Mouse (Mus musculus): ENCODE measurements around the gene Nfkbie. TPM values are rescaled to one million over a fixed set of nuclear protein-coding genes. Genes with fewer than 3 reads are reported as not detected.

Gene Nfkbie
- polyA plus RNA-seq, 1 experiment from 2014 or later = 3.5 TPM

DNA sequence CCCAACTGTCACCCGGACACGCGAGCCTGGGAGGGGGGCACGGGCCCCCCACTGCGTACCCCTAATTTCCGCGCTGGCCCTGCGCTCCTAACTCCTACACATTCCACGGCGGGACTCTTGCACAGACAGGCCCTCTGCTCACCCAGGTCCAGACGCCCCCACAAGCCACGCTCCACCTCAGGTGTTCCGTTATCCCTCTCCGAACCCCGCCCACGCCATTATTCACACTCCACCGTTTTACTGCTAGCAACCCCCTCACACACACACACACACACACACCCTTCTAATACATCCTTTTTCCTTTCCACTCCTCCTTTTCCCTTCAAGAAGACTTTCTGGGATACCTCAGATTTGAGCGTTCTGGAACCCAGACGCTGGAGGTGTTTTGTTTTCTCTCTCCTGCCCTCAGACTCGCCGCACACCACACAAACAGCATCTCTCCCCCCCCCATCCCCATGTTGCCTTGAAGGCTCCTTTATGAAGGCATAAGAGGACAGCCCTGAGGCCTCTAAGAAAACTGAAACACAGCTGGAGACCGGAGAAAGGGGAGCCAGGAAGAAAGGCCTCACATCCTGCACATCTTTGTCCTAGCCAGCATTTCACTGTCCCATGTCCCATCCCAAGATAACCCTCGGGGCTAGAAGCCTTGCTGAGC lies 40.4 kb downstream of the Nfkbie start:
- Histone ChIP-seq H3K9ac (replicated peaks; ENCODE audit: low read length) (peak overlapping the region; percentile 56), H3K9me3 (replicated peaks; ENCODE audit: control insufficient read depth, low read length) (no peaks in the 10 kb centered on the region), H3K4me3 (ENCODE audit: low read depth, low read length) (peak overlapping the region; percentile 47), H3K36me3 (replicated peaks; ENCODE audit: control insufficient read depth, insufficient read depth, low read depth, low read length) (no peaks in the 10 kb centered on the region), H3K27me3 (ENCODE audit: control insufficient read depth, insufficient read depth, low read length) (peaks cover 6% of the 10 kb centered on the region), H3K27ac (replicated peaks; ENCODE audit: low read depth, low read length) (no peak overlapping the region), H3K4me1 (ENCODE audit: control insufficient read depth, insufficient read depth, low read length) (peaks cover 15% of the 10 kb centered on the region), H3K4me2 (ENCODE audit: low read depth, low read length) (peak overlapping the region; percentile 93)
- no peak for ATAC-seq (replicated peaks; ENCODE audit: insufficient number of reproducible peaks, low FRiP score, low TSS enrichment, low read depth)
- 3% methylated on average over 23 of the region's 23 CpGs for WGBS
- DNase-seq (ENCODE audit: low spot score) = no peak

DNA sequence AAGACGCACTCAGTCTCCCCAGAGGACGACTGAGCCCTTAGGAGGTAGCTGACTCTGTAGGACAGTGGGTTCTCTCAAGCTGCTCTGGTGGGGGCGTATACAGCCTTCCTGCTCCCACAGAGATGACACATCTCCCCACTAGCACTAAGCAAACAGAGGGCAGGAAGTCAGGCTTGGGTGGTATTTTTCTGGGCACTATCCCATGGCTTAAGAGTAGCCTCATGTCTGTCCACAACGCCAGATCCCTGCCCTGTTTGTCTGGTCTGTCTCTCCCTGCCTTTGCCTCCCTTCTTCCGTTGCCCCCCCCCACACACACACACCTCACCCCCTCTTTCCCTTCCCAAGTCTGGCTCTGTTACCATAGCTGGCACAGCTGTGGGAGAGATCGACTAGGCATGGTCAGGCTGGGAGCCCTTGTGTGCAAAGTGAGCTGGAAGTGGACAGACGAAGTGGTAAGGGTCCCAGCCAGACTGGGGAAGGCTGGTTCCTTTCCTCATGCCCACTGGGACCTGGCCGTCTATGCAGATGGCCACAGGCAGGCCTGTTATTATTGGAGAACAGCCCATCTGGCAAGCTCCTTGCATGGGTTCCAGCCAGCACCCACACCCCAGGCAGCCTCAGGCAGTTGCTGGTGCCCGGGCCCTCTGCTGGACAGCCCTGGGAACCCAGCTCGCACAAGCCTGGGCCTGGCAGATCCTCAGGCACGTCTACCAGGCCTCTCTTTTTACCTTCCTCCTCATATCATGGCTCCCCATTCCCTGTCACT lies 41.3 kb downstream of the Nfkbie start:
- ATAC-seq (replicated peaks; ENCODE audit: insufficient number of reproducible peaks, low FRiP score, low TSS enrichment, low read depth) (no peak), DNase-seq (ENCODE audit: low spot score) (no peak)
- no peaks in the 10 kb centered on the region for H3K36me3 ChIP-seq (replicated peaks; ENCODE audit: control insufficient read depth, insufficient read depth, low read depth, low read length)
- no peak overlapping the region for H3K27ac ChIP-seq (replicated peaks; ENCODE audit: low read depth, low read length)
- H3K9me3 ChIP-seq (replicated peaks; ENCODE audit: control insufficient read depth, low read length) = no peaks in the 10 kb centered on the region
- H3K4me2 ChIP-seq (ENCODE audit: low read depth, low read length) = no peak overlapping the region
- no peak overlapping the region for H3K9ac ChIP-seq (replicated peaks; ENCODE audit: low read length)
- 22% methylated on average over 11 of the region's 11 CpGs for WGBS
- peaks cover 10% of the 10 kb centered on the region for H3K27me3 ChIP-seq (ENCODE audit: control insufficient read depth, insufficient read depth, low read length)
- no peak overlapping the region for H3K4me3 ChIP-seq (ENCODE audit: low read depth, low read length)
- peaks cover 20% of the 10 kb centered on the region for H3K4me1 ChIP-seq (ENCODE audit: control insufficient read depth, insufficient read depth, low read length)

DNA sequence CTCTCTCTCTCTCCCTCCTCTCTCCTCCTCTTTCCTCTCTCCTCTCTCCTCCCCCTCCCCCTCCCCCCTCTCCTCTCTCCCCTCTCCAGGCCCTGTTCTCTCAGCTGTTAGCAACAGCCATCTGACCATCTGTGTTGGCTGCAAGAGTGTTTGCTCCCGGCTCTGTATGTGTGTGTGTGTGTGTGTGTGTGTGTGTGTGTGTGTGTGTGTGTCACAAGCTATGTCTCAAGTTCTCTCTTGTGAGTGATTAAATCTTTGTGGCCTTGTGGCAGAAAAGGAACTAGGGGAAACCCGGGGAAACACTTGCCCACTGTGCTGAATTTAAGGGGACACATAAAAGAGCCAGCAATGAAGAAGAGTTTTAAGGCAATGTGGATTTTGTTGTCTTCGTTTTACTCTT lies 42.3 kb downstream of the Nfkbie start:
- no peaks in the 10 kb centered on the region for H3K36me3 ChIP-seq (replicated peaks; ENCODE audit: control insufficient read depth, insufficient read depth, low read depth, low read length)
- H3K9ac ChIP-seq (replicated peaks; ENCODE audit: low read length) = no peak overlapping the region
- peaks cover 17% of the 10 kb centered on the region for H3K4me1 ChIP-seq (ENCODE audit: control insufficient read depth, insufficient read depth, low read length)
- H3K4me3 ChIP-seq (ENCODE audit: low read depth, low read length) = no peak overlapping the region
- ATAC-seq (replicated peaks; ENCODE audit: insufficient number of reproducible peaks, low FRiP score, low TSS enrichment, low read depth) (no peak), DNase-seq (ENCODE audit: low spot score) (no peak)
- no peak overlapping the region for H3K27ac ChIP-seq (replicated peaks; ENCODE audit: low read depth, low read length)
- peaks cover 10% of the 10 kb centered on the region for H3K27me3 ChIP-seq (ENCODE audit: control insufficient read depth, insufficient read depth, low read length)
- 39% methylated on average over 3 of the region's 3 CpGs for WGBS
- H3K4me2 ChIP-seq (ENCODE audit: low read depth, low read length) = no peak overlapping the region
- no peaks in the 10 kb centered on the region for H3K9me3 ChIP-seq (replicated peaks; ENCODE audit: control insufficient read depth, low read length)

DNA sequence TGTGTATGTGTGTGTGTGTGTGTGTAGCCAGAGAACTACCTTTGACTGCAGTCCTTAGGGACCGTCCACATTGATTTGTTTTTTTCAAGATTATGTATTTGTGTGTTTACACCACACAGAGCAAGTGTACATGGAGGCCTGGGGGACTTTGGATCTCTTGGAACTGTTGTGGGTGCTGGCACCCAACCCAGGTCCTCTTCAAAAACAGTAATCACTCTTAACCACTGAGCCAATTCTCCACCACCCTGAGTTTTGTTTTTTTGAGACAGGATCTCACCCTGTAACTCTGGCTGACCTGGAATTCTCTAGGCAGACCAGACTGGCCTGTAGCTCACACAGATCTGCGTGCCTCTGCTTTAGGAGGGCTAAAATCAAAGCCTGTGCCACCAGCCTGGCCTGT lies 42.9 kb downstream of the Nfkbie start:
- 90% methylated on average over 2 of the region's 2 CpGs for whole genome bisulfite sequencing
- DNase-seq (ENCODE audit: low spot score) = no peak
- ATAC-seq (replicated peaks; ENCODE audit: insufficient number of reproducible peaks, low FRiP score, low TSS enrichment, low read depth) = no peak

DNA sequence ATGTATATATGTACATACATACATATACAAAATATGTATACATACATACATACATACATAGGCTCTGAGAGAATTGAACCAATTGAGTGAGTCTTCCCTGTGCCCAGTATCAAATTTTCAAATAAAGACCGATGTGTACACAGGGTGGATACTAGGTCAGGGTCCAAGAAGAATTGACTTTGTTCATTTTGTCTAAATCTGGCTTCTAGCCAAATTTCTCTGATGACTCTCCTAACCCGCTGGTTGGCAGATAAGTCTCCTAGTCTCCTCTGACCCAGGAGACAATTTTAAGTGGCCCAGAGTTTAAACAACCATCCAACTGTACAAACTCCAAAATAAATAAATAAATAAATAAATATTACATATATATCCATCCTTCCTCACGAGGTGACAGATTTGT lies 43.4 kb downstream of the Nfkbie start:
- H3K9me3 ChIP-seq (replicated peaks; ENCODE audit: control insufficient read depth, low read length) = no peaks in the 10 kb centered on the region
- no peak overlapping the region; the same call in 1 of the 2 replicates for H3K4me2 ChIP-seq (ENCODE audit: low read depth, low read length)
- peaks cover 7% of the 10 kb centered on the region; the same call in 1 of the 2 replicates for H3K27me3 ChIP-seq (ENCODE audit: control insufficient read depth, insufficient read depth, low read length)
- no peak overlapping the region for H3K27ac ChIP-seq (replicated peaks; ENCODE audit: low read depth, low read length)
- H3K4me3 ChIP-seq (ENCODE audit: low read depth, low read length) = no peak overlapping the region
- peaks cover 17% of the 10 kb centered on the region for H3K4me1 ChIP-seq (ENCODE audit: control insufficient read depth, insufficient read depth, low read length)
- H3K36me3 ChIP-seq (replicated peaks; ENCODE audit: control insufficient read depth, insufficient read depth, low read depth, low read length) = no peaks in the 10 kb centered on the region
- 49% methylated on average over 3 of the region's 3 CpGs for WGBS
- DNase-seq (ENCODE audit: low spot score) (no peak), ATAC-seq (replicated peaks; ENCODE audit: insufficient number of reproducible peaks, low FRiP score, low TSS enrichment, low read depth) (no peak)
- no peak overlapping the region; the same call in 1 of the 2 replicates for H3K9ac ChIP-seq (replicated peaks; ENCODE audit: low read length)

More for the DNA sequence above, 42.9 kb downstream of the Nfkbie start:
- Histone ChIP-seq H3K27me3 (ENCODE audit: control insufficient read depth, insufficient read depth, low read length) (peaks cover 9% of the 10 kb centered on the region), H3K36me3 (replicated peaks; ENCODE audit: control insufficient read depth, insufficient read depth, low read depth, low read length) (no peaks in the 10 kb centered on the region), H3K9me3 (replicated peaks; ENCODE audit: control insufficient read depth, low read length) (no peaks in the 10 kb centered on the region), H3K27ac (replicated peaks; ENCODE audit: low read depth, low read length) (no peak overlapping the region), H3K9ac (replicated peaks; ENCODE audit: low read length) (no peak overlapping the region), H3K4me1 (ENCODE audit: control insufficient read depth, insufficient read depth, low read length) (peaks cover 17% of the 10 kb centered on the region), H3K4me3 (ENCODE audit: low read depth, low read length) (no peak overlapping the region), H3K4me2 (ENCODE audit: low read depth, low read length) (no peak overlapping the region)

DNA sequence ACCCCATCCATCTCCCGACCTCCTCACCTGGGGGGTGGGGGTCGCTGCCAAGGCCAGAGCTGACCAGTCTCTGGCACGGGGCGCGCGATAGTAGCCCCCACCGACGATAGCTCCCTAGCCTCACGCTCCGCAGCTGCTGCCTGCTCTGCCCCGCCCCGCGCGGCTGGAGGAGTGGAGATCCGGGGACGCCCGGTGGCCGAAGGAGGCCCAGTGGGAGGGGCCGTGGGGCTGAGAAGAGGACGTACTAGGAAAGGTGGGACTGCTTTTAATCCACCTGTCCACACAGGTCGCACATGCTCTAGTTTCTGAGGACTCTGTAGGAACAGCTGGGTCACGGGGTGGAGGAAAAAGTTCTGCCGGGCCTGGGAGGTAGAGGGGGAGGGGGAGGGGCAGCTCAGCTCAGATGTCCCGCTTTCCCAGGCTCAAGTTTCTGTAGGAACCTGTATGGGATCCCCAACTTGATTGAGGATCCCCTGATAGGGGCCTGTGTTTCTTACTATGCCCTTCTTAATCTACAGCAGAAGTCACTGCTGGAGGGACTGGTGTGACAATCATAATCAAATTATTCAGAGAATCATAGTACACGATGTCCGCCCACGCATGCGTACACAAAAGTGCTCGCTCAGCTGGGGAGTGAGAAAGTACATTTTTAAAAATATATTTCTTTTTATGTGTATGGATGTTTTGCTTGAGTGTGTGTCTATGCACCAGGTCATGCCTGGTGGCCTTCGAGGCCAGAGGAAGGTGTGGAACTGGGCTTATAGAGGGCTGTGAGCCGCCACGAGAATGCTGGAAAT lies 44.1 kb downstream of the Nfkbie start, which contains the start of gene Slc29a1:
Slc29a1 (minus strand) TSS at position 161 of the 797 bp plus-strand sequence.
- peak within 1 kb of the TSS; percentile 18 for H3K4me3 ChIP-seq (ENCODE audit: low read depth, low read length)
- ATAC-seq (replicated peaks; ENCODE audit: insufficient number of reproducible peaks, low FRiP score, low TSS enrichment, low read depth) = peak; percentile 12; the same call in 1 of the 2 replicates
- peaks cover 17% of the 10 kb centered on the region for H3K4me1 ChIP-seq (ENCODE audit: control insufficient read depth, insufficient read depth, low read length)
- 0 out of 2 replicates have a peak within 1 kb of the TSS, but pooled peaks have one; percentile 13 for H3K27ac ChIP-seq (replicated peaks; ENCODE audit: low read depth, low read length)
- peak within 1 kb of the TSS; percentile 85 for H3K4me2 ChIP-seq (ENCODE audit: low read depth, low read length)
- no peaks in the 10 kb centered on the region for H3K9me3 ChIP-seq (replicated peaks; ENCODE audit: control insufficient read depth, low read length)
- H3K36me3 ChIP-seq (replicated peaks; ENCODE audit: control insufficient read depth, insufficient read depth, low read depth, low read length) = no peaks in the 10 kb centered on the region
- peak within 1 kb of the TSS; percentile 37 for H3K9ac ChIP-seq (replicated peaks; ENCODE audit: low read length)
- DNase-seq (ENCODE audit: low spot score) = no peak
- 12% methylated on average over 32 of the region's 32 CpGs for WGBS
- H3K27me3 ChIP-seq (ENCODE audit: control insufficient read depth, insufficient read depth, low read length) = peaks cover 6% of the 10 kb centered on the region; the same call in 1 of the 2 replicates

DNA sequence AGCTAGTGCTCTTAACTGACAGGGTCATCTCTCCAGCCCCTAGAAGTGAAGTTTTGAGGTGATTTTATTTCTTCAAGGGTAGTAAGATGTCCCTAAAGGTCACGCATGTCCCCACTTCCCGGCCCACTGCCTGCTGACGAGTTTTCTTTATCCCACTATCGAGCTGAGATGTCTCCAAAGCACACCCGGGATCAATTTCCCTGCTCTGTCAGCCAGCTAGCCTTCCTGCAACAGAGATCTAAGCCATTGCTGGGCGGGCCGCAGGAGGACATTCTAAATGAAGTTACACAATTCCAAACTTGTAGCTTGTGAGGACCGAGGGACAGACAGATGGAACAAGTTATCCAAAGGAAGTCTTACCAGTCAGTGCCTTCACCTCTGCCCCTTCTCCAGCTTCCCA lies 44.8 kb downstream of the Nfkbie start:
- Histone ChIP-seq H3K9me3 (replicated peaks; ENCODE audit: control insufficient read depth, low read length) (no peaks in the 10 kb centered on the region), H3K9ac (replicated peaks; ENCODE audit: low read length) (no peak overlapping the region), H3K36me3 (replicated peaks; ENCODE audit: control insufficient read depth, insufficient read depth, low read depth, low read length) (no peaks in the 10 kb centered on the region), H3K4me1 (ENCODE audit: control insufficient read depth, insufficient read depth, low read length) (peaks cover 15% of the 10 kb centered on the region), H3K4me2 (ENCODE audit: low read depth, low read length) (no peak overlapping the region; the same call in 1 of the 2 replicates), H3K4me3 (ENCODE audit: low read depth, low read length) (no peak overlapping the region), H3K27ac (replicated peaks; ENCODE audit: low read depth, low read length) (0 out of 2 replicates have a peak overlapping the region, but pooled peaks have one; percentile 13), H3K27me3 (ENCODE audit: control insufficient read depth, insufficient read depth, low read length) (peaks cover 5% of the 10 kb centered on the region; the same call in 1 of the 2 replicates)
- 28% methylated on average over 8 of the region's 8 CpGs for WGBS
- no peak for ATAC-seq (replicated peaks; ENCODE audit: insufficient number of reproducible peaks, low FRiP score, low TSS enrichment, low read depth)
- peak; percentile 63 for DNase-seq (ENCODE audit: low spot score)
